Mouse (Mus musculus) CH12F3 (cell line): ENCODE data around the gene Lsamp.
"Not testable (repeated sequence)": the region's sequence is repeated elsewhere in the genome, so short reads cannot be mapped to it uniquely, and the experiment has no call there.

Experiments
- in situ Hi-C: fragments of 300-500 bp; cut with MboI; formaldehyde crosslinking; loops from 2 replicates; pipeline ENCODE4 v1.14.3; 2020; ENCODE audit warnings: low sequenced_read_pairs

Gene Lsamp

DNA sequence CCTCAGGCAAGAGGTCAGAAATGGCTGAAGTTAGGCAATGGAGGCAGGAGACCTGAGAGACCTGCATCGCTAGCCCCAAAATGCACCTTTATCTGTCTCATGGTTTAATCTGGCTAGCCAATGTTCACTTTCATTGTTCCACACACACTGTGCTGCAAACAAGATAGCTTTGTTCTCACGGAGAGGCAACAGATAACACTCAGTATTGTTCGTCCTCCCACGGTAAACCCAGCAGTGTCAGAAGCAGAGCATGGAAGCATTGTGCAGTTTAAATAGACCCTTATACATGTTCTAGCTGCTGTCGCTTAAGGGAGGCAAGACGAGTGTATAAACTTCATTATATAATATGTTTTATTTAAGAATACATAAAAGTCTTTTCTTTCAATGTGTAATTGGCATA lies 486.8 kb downstream of the Lsamp start:
- in situ Hi-C loops = no loop called here

DNA sequence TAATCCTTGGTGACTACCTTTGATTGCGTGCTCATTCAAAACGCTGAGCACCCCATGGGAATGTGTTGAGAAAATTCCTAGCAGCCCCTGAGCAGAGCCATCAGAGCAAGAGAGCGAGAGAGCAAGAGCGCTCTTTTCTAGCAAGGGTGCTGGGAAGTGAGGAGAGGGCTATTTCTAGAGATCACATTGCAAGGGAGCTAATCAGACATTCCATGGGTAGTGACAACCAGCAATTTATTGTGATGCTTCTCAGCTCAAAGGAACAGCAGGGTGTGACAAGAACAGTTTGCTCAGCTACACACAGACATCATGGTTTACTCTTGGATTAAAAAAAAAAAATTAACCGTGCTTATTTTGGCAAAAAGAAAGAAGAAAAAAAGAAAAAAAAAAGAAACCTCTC lies 487.8 kb downstream of the Lsamp start:
- in situ Hi-C loops = no loop called here

DNA sequence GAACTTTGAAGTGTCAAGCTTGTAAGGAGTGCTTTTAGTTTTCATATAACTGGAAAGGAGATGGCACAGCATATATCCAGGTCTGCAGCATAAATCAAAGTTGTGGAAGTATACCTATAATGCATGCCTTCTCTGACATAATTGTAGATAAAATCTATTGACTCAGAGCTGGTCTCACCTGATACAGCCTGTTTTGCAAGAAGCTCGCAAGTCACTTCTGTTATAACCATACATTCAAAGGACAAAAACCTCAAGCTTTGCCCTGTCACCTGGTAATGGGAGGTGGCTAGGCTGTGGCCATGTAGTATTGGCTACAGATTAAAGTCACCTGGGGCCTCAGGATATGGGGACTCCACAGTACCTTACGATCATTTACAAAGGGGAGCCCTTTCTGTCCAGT lies 507.4 kb downstream of the Lsamp start:
- in situ Hi-C loops = no loop called here

DNA sequence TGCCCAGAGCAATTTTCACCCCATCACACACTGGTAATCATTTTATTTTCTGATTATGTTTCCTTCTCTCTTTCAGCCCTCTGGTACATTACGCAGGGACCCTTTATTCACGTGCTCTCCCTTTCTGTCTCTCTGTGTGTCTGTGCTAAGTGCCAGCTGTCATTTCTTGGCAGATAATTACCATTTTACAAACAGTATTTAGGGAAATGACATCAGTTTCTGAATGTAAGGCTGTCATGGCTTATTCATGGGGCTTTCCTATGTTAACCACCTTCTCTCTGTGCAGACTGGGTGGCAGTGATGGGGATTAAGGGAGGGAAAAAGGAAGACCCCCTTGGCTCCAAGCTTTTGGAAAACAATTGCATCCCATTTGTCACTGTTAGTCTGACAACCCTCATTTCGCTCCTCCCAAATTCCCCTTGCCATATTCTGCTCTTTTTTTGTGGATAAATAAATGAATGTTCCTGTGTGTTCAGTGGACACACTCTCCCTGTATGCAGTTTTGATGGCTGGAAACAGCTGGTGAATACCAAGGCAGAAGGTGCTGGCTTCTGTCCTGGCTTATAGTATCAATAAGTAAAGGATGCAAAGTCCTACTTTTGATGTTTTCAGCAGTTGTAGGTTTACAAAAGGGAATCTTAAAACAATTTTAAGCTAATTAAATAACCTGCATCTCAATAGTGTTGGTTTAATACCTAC lies 520.2 kb downstream of the Lsamp start:
- in situ Hi-C loops = no loop called here

DNA sequence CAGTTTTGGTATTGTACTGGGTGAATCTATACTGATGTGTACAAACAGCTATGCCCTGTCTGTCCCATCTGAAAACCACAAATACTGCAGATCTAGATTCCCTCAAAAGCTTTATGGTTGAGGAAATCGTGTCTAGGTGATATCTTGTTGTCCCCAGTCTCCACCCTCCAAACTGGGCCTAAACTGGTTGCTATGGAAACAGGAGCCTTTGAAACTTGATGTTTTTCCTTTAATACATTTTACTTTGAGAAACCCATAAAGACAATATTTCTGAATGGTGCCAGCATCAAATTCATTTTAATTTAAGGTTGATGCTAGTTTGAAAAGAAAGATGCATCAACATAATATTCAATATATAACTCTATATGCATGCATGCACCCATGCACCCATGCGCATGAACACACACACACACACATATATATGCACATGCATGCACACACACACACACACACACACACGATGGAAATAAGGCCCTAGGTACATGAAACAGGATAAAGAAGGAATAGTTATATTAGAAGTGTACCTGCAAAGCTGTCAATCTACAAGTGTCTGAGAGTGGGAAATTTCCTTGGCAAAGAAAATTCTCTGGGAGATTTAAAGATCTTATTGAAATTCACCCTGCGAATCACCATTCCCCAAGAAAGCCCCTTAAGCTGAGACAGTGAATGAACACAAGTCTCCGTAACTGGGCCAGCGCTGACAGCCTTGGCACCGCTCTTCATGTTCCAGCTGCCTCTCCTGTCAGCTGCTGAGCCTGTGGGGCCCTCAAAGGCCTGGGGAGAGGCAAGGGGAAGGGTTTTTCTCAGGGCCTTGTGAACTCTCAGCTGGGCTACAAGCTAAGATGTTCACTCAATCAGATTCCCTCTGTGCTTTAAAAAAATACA lies 525.2 kb downstream of the Lsamp start:
- in situ Hi-C loops = no loop called here

DNA sequence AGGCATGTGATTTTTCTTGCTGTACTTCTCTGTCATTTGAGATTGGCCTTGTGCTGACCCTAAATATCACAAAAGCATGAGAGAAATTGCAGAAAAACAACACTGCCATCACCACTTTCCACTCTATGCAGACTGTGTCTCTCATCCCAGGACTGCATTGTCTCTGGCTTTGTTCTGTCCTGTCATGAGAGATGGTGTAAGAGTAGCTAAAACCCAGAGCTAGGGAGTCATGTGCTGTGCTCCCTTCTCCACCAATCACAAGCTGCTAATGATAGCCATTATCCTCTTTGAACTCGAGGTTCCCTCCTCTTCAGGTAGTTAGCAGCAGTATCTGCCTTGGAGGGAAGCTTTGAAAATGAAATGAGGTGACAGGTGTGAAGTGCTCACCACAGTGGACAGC lies 552.6 kb downstream of the Lsamp start:
- in situ Hi-C loops = no loop called here

DNA sequence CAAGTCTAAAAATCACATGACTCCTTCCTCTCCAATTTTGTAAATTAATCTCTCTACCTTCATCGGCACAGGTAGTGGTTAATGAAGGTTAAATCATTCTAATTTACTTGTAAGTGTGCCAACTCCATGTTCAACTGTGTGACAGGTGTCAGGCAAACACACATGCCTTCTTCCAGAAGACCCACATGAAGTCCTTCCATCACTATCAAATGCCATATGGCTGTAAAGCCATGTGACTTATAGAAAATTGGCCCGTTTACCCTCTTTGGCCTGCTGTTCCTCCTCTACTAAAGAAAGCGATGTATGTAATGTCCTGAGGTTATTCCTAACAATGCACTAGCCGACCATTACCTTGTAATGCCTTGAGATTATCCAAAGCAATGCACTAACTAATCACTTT lies 565.5 kb downstream of the Lsamp start:
- in situ Hi-C loops = no loop called here

DNA sequence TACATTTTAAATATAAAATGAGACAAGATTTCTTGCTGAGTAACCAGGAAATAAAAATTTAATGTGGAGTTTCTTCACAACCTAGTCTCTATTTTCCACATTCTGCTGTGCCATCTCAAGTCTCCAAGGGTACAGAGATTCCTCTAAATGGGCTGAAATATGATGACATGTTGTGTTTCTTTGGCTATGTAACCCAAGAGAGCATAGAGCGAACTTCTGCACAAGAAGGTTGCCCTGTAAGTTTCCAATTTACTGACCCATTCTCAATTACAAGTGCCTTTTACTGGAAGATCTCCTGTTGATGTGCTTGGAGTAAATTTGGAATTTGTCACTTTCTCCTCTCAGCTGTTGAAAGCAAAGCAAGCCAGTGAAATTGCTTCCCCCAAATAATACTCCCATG lies 571.4 kb downstream of the Lsamp start:
- in situ Hi-C loops = no loop called here

DNA sequence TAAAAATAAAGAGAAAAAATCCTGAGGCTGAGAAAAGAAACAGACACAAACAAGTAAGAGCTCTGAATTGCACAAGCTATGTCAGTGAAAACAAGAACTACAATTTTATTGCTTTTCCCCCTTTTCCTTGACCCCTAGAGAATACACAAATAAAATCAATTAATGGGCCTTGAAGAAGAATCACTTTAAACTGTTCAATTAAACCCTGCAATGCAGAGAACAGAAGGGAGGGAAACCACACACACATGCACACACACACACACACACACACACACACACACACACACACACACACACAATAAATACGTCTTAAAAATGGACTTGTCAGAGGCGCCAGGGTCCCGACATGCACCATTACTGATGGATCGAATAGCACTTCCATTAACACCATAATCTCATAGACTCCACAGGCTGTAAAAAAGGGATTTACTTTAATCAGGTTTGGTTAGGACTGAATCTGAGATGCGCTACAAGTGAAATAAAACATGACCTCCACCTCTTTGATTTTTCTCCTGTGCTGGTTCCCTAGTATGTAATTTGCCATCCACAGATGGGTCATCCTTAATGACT lies 573.6 kb downstream of the Lsamp start:
- in situ Hi-C loops = no loop called here

DNA sequence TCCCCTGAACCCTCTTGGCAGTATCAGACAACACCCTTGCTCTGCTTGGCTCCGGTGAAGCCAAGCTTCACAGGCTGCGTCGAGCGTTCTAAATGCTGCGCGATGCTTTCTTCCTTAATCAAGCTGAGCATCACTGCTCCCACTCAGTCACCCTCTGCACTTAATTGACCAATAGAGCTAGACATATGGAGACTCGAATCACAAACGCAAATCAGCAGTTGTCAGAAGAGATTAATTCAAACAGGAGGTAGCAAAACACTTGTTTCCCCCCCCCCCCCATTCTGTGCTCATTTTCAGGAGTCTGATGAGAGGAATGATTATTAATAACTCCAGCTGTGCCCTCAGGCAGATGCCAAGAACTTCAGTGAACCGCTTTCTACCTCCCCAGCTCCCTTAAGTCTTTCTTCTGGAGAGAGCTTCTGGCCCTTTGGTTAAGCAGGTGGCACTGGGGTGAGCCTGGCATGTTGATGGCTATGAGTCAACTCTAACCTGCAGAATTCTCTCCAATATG lies 583.3 kb downstream of the Lsamp start:
- in situ Hi-C loops = no loop called here

DNA sequence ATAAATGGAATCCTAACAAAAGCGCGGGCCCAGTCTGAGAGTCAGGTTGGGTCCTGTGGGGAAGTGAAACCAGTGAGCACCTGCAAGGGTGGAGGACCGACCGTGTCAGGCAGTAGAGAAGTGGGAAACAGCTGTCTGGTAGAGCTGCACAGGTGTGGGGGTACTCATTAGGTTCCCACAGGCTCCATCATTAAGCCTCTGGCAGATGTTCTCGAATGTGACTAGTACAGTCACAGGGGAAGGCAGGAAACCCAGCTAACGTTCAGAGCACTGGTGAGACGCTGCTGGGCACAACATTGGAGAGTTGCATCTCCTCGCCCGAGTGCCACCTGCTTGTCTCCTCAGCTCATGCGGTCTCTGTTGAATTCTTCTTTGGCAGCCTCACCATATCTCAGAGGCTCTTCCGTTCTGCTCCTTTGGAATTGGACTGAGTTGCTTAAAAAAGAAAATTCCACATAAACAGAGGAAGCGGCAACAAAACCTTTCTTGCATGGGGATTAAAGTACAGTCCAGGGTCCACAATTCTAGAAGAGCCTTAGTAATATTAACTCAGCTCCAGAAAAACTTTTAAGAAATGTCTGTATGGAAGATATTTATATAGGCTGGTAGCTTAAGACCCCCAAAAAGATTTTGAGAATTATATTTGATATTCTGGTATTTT lies 588.1 kb downstream of the Lsamp start:
- in situ Hi-C loops = no loop called here

DNA sequence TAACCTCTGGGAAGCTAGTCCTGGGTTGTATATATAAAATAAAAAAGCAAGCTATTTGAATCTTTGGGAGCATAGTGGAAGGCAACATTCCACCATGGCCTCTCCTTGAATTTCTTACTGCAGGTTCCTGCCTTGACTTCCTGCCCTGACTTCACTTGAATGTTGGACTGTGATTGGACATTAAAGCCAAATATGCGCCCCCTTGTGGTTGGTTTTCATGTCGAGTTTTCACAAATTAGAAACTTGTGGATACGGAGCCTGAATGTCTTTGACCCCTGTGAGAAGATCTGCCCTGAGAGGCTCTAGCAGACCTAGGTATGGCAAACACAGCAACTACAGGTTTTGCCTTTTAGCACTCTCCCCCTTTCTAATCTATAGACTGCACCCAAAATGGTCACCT lies 597.9 kb downstream of the Lsamp start:
- in situ Hi-C loops = no loop called here

DNA sequence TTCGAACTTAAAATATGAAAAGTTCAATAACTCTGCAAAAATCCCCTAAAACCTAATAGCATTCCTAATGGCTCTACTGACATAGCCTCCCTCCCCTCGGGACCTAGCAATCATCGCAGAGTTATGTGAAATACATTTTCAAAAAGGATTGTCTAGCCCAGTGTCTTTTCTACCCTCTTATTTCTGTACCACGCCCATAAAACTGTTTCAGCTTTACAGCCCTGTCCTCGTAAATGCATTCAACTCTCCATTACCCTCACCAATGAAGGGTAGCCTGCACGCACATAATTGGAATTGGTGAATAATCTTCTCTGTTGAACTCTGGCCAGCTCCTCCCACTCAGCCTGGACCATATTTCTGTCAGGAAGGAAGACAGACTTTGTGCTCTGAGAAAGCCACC lies 609.0 kb downstream of the Lsamp start:
- in situ Hi-C loops = no loop called here

DNA sequence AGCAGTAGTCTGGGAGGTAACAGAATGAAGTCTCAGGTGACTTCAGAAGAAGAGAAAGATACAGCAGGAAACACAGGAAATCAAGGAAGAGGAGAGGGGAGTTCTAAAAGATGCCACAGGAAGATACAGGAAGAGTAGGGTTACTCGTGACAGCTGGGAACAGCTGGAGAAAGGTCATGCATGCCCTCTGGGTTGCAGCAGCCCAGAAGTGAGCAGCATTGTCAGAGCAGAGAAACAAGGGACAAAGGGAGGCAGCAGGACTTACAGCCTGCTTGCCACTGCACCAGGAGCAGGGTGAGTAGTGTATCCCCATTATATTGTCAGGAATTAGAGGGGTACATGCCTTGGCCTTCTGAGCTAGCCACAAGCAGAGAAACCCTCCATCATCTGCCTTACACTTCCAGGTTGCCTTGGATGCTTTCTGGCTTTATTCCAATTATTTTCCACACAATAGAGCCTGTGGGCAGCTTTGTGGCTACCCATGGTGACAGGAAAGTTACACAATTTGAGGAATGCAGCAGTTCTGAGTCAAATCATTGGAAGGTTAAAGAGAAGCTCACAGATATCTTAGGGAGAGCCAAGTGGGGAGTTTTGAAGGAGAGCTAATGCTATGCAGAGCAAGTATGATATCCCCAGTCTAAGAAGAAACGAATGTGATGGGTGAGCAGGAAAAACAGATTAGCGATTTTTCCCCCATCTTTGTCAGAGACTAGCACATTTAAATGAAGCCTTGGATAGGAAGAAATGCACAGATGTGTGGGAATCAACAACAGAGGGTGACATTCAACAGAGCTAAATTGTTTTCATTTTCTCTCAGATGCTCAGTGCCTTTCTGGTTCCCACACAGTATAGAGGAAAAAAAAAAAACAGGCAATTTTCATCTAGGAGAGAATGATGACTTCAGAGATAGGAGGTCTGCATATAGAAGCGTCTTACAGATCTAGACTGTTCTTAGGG lies 617.5 kb downstream of the Lsamp start:
- in situ Hi-C loops = no loop called here

DNA sequence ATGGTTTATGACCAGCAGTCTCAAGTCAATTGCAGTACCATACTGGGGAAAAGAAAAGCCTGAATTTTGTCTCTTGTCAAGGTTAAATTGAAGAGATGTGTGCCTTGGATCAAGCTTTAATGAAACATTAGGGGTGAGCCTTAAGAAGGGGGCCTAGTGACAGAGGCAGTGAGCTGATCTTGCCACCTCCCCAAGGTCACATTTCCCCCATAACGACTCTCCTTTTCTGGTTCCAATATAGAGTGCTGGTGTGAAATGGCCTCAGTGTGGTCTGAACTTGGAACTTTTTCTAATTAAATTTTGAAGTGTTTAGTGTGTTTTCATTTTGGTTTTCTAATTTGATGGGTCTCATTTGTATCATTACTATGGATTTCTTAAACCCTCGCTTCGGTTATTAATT lies 623.3 kb downstream of the Lsamp start:
- in situ Hi-C loops = no loop called here

DNA sequence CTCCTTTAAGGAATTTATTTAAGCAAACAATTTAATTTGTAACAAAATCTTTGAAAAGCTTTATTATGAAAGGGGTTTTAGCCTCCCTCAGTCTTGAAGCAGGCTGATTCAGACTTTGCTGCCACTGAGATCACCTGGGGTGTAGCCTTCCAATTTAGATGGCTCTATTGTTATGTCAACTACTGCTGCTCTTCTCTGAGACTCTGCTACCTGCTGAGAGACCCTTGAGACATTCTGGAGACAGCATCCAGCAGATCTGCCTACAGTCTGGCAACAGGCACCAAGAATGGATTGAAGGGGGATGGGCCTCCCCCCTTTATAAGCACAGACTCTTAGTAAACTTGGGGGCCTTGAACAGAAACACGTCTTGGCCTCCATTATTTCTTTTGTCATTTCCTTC lies 632.5 kb downstream of the Lsamp start:
- in situ Hi-C loops = not testable (repeated sequence)

DNA sequence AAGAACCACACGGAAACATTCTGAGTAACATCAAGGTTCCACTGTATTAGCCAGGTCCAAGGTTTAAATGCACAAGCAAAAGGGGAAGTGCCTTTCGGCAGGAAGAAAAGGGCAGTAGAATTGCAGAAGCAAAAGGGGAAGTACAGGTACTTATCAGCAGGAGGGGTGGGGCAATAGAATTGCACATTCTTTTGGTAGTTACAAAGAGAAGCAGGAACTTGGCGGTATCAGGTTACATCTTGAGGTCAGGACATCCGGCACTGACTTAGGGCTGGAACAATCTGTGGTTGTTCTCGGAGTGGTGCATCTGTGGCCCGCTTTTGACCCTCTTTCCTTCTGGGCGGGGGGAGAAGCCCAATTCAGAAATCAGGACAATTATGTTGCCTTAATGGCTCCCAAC lies 636.9 kb downstream of the Lsamp start:
- in situ Hi-C loops = not testable (repeated sequence)

DNA sequence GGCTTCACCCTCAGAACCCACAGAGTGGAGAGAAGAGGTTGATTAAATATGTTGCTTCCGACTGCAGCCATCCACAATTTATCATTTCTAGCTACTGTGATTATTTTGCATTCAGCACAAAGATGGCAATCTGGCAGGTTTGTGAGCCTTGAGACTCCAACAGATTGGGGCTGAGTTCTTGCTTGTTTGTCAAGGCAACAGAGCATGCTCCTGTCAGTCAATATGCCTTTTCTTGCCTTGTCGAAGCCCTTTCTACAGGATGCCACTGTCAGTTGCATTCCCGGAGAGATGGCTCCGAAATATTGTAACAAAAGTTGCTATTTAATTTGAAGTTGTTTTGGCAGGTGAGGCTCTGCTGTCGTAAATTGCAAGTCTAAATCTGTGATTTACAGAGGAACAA lies 643.0 kb downstream of the Lsamp start:
- in situ Hi-C loops = no loop called here

DNA sequence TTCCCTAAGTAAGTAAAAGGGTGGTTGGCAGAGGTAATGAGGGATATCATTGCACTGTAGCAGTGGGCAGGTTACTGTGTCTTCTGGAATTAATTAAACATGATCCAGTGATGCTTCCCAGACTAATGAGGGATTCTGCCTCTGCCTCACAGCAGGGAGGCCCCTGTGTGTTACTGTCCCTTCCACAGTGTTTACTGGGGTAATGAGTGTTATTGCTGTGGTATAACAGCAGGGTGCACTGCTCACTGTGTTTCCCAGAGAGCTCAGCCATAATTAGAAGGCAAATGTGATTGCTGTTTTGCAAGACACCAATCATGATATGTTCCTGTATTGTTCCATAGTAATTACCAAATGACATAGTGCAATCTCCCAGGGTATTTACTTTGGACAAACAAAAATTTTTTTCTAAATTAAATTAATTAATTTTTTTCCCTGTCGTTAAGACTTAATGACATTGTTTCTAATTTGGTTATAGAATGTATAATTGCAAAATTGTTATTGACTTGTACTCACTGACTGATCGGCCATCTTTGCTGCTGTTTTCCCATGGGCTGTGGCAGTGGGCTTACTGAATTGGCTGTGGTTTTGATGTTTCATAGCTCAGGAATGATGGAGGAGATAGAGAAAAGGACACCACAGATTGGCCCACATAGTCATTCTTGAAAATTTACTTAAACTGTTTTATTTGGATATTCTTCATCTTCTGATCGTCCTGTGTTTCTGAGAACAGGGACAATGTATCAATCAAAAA lies 655.6 kb downstream of the Lsamp start:
- in situ Hi-C loops = no loop called here

DNA sequence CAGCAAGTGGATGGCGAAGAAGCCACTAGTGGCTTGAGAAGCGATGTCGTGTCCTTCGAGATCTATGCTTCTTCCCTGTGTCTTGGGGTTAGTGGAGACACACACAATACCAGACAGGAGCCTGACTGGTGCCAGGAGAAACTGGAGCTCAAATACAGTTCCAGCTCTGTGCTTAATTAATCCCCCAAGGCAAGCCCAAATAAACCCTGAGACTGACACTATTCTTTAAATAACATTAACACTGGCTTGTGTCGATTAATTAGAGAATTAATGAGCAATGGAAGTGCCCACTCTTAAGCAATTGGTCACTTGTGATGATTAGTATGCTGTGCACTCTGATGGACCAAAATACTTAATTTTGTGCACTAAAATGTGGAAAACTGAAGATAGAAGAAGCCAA lies 668.6 kb downstream of the Lsamp start:
- in situ Hi-C loops = no loop called here
